Mouse (Mus musculus) thymus, postnatal 25 days (tissue): ENCODE measurements at regions not wholly inside any gene's neighbourhood (a gene's known extent, or its start where the extent isn't known, plus 50 kb on each side); places are given as distances from the start of the nearest gene placed in this dataset.

Source experiments
- DNase-seq: peaks from one replicate; pipeline ENCODE4 v3.0.0; 2022

- DNase-seq = peak; percentile 17
These were observed 87.0 kb upstream of the Itprid2 start for GRCm38 (mm10) chr2:79548039-79548600.

GRCm38 (mm10) chr2:79549781-79550180, 85.4 kb upstream of the Itprid2 start:
- DNase-seq = no peak

GRCm38 (mm10) chr2:79550432-79550831, 84.7 kb upstream of the Itprid2 start:
- peak; percentile 14 for DNase-seq

- DNase-seq = no peak
These were observed 82.7 kb upstream of the Itprid2 start for GRCm38 (mm10) chr2:79552481-79552880.

- no peak for DNase-seq
These were observed 79.8 kb upstream of the Itprid2 start for GRCm38 (mm10) chr2:79555395-79555794.

GRCm38 (mm10) chr2:79557361-79557760, 77.8 kb upstream of the Itprid2 start:
- DNase-seq = no peak

- no peak for DNase-seq
These were observed 68.7 kb upstream of the Itprid2 start for GRCm38 (mm10) chr2:79566280-79566933.

- DNase-seq = no peak
These were observed 67.7 kb upstream of the Itprid2 start for GRCm38 (mm10) chr2:79567413-79567934.

- no peak for DNase-seq
These were observed 65.5 kb upstream of the Itprid2 start for GRCm38 (mm10) chr2:79569663-79570062.

GRCm38 (mm10) chr2:79571910-79572309, 63.2 kb upstream of the Itprid2 start:
- DNase-seq = no peak

- no peak for DNase-seq
These were observed 60.1 kb upstream of the Itprid2 start for GRCm38 (mm10) chr2:79575074-79575473.

GRCm38 (mm10) chr2:79585022-79585774, 50.0 kb upstream of the Itprid2 start:
- no peak for DNase-seq
